Mouse (Mus musculus) layer of hippocampus, adult 9-10 months (tissue): ENCODE results near the gene Hist1h4c.
"Not testable (repeated sequence)": the region's sequence is repeated elsewhere in the genome, so short reads cannot be mapped to it uniquely, and the experiment has no call there.

ENCODE experiments used
- DNase-seq: peaks from one replicate; pipeline ENCODE4 v3.0.0; 2022; ENCODE audit warnings: low spot score

Gene Hist1h4c

GRCm38 (mm10) chr13:23729192-23729525, 30.9 kb upstream of the Hist1h4c start:
- no peak for DNase-seq

GRCm38 (mm10) chr13:23728472-23729191, 30.4 kb upstream of the Hist1h4c start:
- no peak for DNase-seq

GRCm38 (mm10) chr13:23725213-23725612, 27.0 kb upstream of the Hist1h4c start:
- no peak for DNase-seq

- no peak for DNase-seq
These were observed 26.0 kb upstream of the Hist1h4c start for GRCm38 (mm10) chr13:23724239-23724638.

- DNase-seq = not testable (repeated sequence)
These were observed 19.5 kb upstream of the Hist1h4c start for GRCm38 (mm10) chr13:23717593-23718245.

- DNase-seq = no peak
These were observed 18.9 kb upstream of the Hist1h4c start for GRCm38 (mm10) chr13:23717176-23717575.

- DNase-seq = no peak
These were observed 18.2 kb upstream of the Hist1h4c start for GRCm38 (mm10) chr13:23716261-23717042.

- DNase-seq = no peak
These were observed 12.3 kb upstream of the Hist1h4c start, which contains the start of gene Hfe for GRCm38 (mm10) chr13:23710374-23711089. TSS of gene Hfe (minus strand) at chr13:23710854.

GRCm38 (mm10) chr13:23709714-23710373, 11.6 kb upstream of the Hist1h4c start:
- DNase-seq = no peak

- no peak for DNase-seq
These were observed 10.4 kb upstream of the Hist1h4c start for GRCm38 (mm10) chr13:23708654-23709053.

GRCm38 (mm10) chr13:23708041-23708440, 9.8 kb upstream of the Hist1h4c start:
- no peak for DNase-seq

GRCm38 (mm10) chr13:23706771-23707170, 8.5 kb upstream of the Hist1h4c start:
- DNase-seq = no peak

- DNase-seq = no peak
These were observed 7.6 kb upstream of the Hist1h4c start for GRCm38 (mm10) chr13:23705751-23706356.

GRCm38 (mm10) chr13:23702801-23703200, 4.5 kb upstream of the Hist1h4c start:
- not testable (repeated sequence) for DNase-seq

- no peak for DNase-seq
These were observed 4.0 kb upstream of the Hist1h4c start for GRCm38 (mm10) chr13:23702220-23702619.

GRCm38 (mm10) chr13:23700786-23701520, 2.7 kb upstream of the Hist1h4c start:
- peak; percentile 84 for DNase-seq

- no peak for DNase-seq
These were observed 1.5 kb upstream of the Hist1h4c start for GRCm38 (mm10) chr13:23699767-23700166.

- no peak for DNase-seq
These were observed 742 bp upstream of the Hist1h4c start for GRCm38 (mm10) chr13:23698996-23699395.

- no peak for DNase-seq
These were observed 559 bp downstream of the Hist1h4c start for GRCm38 (mm10) chr13:23697491-23698299.

GRCm38 (mm10) chr13:23696061-23696474, 2.2 kb downstream of the Hist1h4c start:
- no peak for DNase-seq
